Mouse (Mus musculus): ENCODE measurements around the gene Sesn3. TPM values are rescaled to one million over a fixed set of nuclear protein-coding genes. Genes with fewer than 3 reads are reported as not detected.
"Not testable (repeated sequence)": the region's sequence is repeated elsewhere in the genome, so short reads cannot be mapped to it uniquely, and the experiment has no call there.

The Sesn3 gene
- polyA plus RNA-seq, 1 experiment from 2014 or later, result 14.7 TPM

- Histone ChIP-seq H3K9ac (no peak overlapping the region), H3K4me1 (no peaks in the 10 kb centered on the region), H3K9me3 (no peaks in the 10 kb centered on the region), H3K4me2 (no peak overlapping the region), H3K27ac (no peak overlapping the region), H3K36me3 (no peaks in the 10 kb centered on the region), H3K27me3 (replicated peaks) (no peaks in the 10 kb centered on the region), H3K4me3 (replicated peaks) (no peak overlapping the region)
- WGBS, result 94% methylated on average over 3 of the region's 3 CpGs
- no peak for ATAC-seq (ENCODE audit: insufficient read depth, low FRiP score, low read depth)
Measured at GRCm38 (mm10) chr9:14336901-14337300, 62.0 kb downstream of the Sesn3 start.

- WGBS, result 58% methylated on average over 3 of the region's 3 CpGs
- no peaks in the 10 kb centered on the region for H3K36me3 ChIP-seq
- no peak for ATAC-seq (ENCODE audit: insufficient read depth, low FRiP score, low read depth)
- H3K4me2 ChIP-seq, result no peak overlapping the region
- no peak overlapping the region for H3K27ac ChIP-seq
- no peaks in the 10 kb centered on the region for H3K9me3 ChIP-seq
- no peaks in the 10 kb centered on the region for H3K27me3 ChIP-seq (replicated peaks)
- H3K9ac ChIP-seq, result no peak overlapping the region
- no peaks in the 10 kb centered on the region for H3K4me1 ChIP-seq
- H3K4me3 ChIP-seq (replicated peaks), result no peak overlapping the region
Measured at GRCm38 (mm10) chr9:14338701-14339100, 63.8 kb downstream of the Sesn3 start.

GRCm38 (mm10) chr9:14342041-14342668 is 67.3 kb downstream of the Sesn3 start:
- no peak overlapping the region for H3K9ac ChIP-seq
- ATAC-seq (ENCODE audit: insufficient read depth, low FRiP score, low read depth), result no peak
- WGBS, result 57% methylated on average over 4 of the region's 4 CpGs

GRCm38 (mm10) chr9:14345866-14346265 is 71.0 kb downstream of the Sesn3 start:
- not testable (repeated sequence) for H3K4me3 ChIP-seq (replicated peaks); H3K4me2 ChIP-seq; H3K27ac ChIP-seq; H3K36me3 ChIP-seq; H3K9me3 ChIP-seq; H3K9ac ChIP-seq; H3K27me3 ChIP-seq (replicated peaks); ATAC-seq (ENCODE audit: insufficient read depth, low FRiP score, low read depth); H3K4me1 ChIP-seq
- 88% methylated on average over 4 of the region's 4 CpGs for WGBS

More at GRCm38 (mm10) chr9:14342041-14342668, 67.3 kb downstream of the Sesn3 start:
- Histone ChIP-seq H3K27me3 (replicated peaks) (no peaks in the 10 kb centered on the region), H3K27ac (no peak overlapping the region), H3K4me1 (no peaks in the 10 kb centered on the region), H3K4me3 (replicated peaks) (no peak overlapping the region), H3K4me2 (no peak overlapping the region), H3K9me3 (no peaks in the 10 kb centered on the region), H3K36me3 (no peaks in the 10 kb centered on the region)

- WGBS, result 53% methylated on average over 4 of the region's 4 CpGs
Measured at GRCm38 (mm10) chr9:14348416-14348815, 73.5 kb downstream of the Sesn3 start.

GRCm38 (mm10) chr9:14349380-14349779 is 74.5 kb downstream of the Sesn3 start:
- Histone ChIP-seq H3K36me3 (no peaks in the 10 kb centered on the region), H3K27ac (no peak overlapping the region), H3K9me3 (no peaks in the 10 kb centered on the region), H3K4me1 (no peaks in the 10 kb centered on the region), H3K4me2 (no peak overlapping the region), H3K27me3 (replicated peaks) (no peaks in the 10 kb centered on the region), H3K9ac (no peak overlapping the region), H3K4me3 (replicated peaks) (no peak overlapping the region)
- 80% methylated on average over 5 of the region's 5 CpGs for WGBS
- ATAC-seq (ENCODE audit: insufficient read depth, low FRiP score, low read depth), result no peak

More at GRCm38 (mm10) chr9:14348416-14348815, 73.5 kb downstream of the Sesn3 start:
- Histone ChIP-seq H3K36me3 (no peaks in the 10 kb centered on the region), H3K9me3 (no peaks in the 10 kb centered on the region), H3K4me2 (no peak overlapping the region), H3K4me3 (replicated peaks) (no peak overlapping the region), H3K9ac (no peak overlapping the region), H3K27me3 (replicated peaks) (no peaks in the 10 kb centered on the region), H3K27ac (no peak overlapping the region), H3K4me1 (no peaks in the 10 kb centered on the region)
- no peak for ATAC-seq (ENCODE audit: insufficient read depth, low FRiP score, low read depth)

- Histone ChIP-seq H3K27ac (no peak overlapping the region), H3K4me1 (no peaks in the 10 kb centered on the region), H3K27me3 (replicated peaks) (no peaks in the 10 kb centered on the region), H3K9ac (no peak overlapping the region), H3K9me3 (no peaks in the 10 kb centered on the region), H3K4me2 (no peak overlapping the region), H3K36me3 (no peaks in the 10 kb centered on the region), H3K4me3 (replicated peaks) (no peak overlapping the region)
- WGBS, result 69% methylated on average over 2 of the region's 2 CpGs
- ATAC-seq (ENCODE audit: insufficient read depth, low FRiP score, low read depth), result no peak
Measured at GRCm38 (mm10) chr9:14350787-14351186, 75.9 kb downstream of the Sesn3 start.

GRCm38 (mm10) chr9:14352337-14352736 is 77.5 kb downstream of the Sesn3 start:
- WGBS, result 83% methylated on average over 1 of the region's 1 CpGs
- Histone ChIP-seq H3K4me3 (replicated peaks) (no peak overlapping the region), H3K36me3 (peaks cover 3% of the 10 kb centered on the region; the same call in 1 of the 2 replicates), H3K9me3 (no peaks in the 10 kb centered on the region), H3K9ac (no peak overlapping the region), H3K4me2 (no peak overlapping the region), H3K27me3 (replicated peaks) (no peaks in the 10 kb centered on the region), H3K27ac (no peak overlapping the region), H3K4me1 (no peaks in the 10 kb centered on the region)
- ATAC-seq (ENCODE audit: insufficient read depth, low FRiP score, low read depth), result no peak

- Histone ChIP-seq H3K27ac (no peak overlapping the region), H3K4me2 (no peak overlapping the region), H3K4me3 (replicated peaks) (no peak overlapping the region), H3K9me3 (no peaks in the 10 kb centered on the region), H3K9ac (no peak overlapping the region), H3K4me1 (no peaks in the 10 kb centered on the region), H3K36me3 (peaks cover 3% of the 10 kb centered on the region; the same call in 1 of the 2 replicates), H3K27me3 (replicated peaks) (no peaks in the 10 kb centered on the region)
- WGBS, result 78% methylated on average over 6 of the region's 6 CpGs
- ATAC-seq (ENCODE audit: insufficient read depth, low FRiP score, low read depth), result peak; percentile 77; the same call in 1 of the 2 replicates
Measured at GRCm38 (mm10) chr9:14354852-14355251, 80.0 kb downstream of the Sesn3 start.

- Histone ChIP-seq H3K36me3 (peaks cover 3% of the 10 kb centered on the region; the same call in 1 of the 2 replicates), H3K4me3 (replicated peaks) (no peak overlapping the region), H3K27me3 (replicated peaks) (no peaks in the 10 kb centered on the region), H3K9me3 (no peaks in the 10 kb centered on the region), H3K9ac (no peak overlapping the region), H3K4me1 (no peaks in the 10 kb centered on the region), H3K27ac (no peak overlapping the region), H3K4me2 (no peak overlapping the region)
- 87% methylated on average over 4 of the region's 4 CpGs for WGBS
- ATAC-seq (ENCODE audit: insufficient read depth, low FRiP score, low read depth), result no peak
Measured at GRCm38 (mm10) chr9:14357033-14357432, 82.2 kb downstream of the Sesn3 start.

- ATAC-seq (ENCODE audit: insufficient read depth, low FRiP score, low read depth), result no peak
Measured at GRCm38 (mm10) chr9:14362068-14362768, 87.4 kb downstream of the Sesn3 start.

GRCm38 (mm10) chr9:14363540-14363939 is 88.7 kb downstream of the Sesn3 start:
- 78% methylated on average over 6 of the region's 6 CpGs for WGBS
- Histone ChIP-seq H3K27ac (no peak overlapping the region), H3K27me3 (replicated peaks) (no peaks in the 10 kb centered on the region), H3K4me1 (peaks cover 6% of the 10 kb centered on the region; the same call in 1 of the 2 replicates), H3K9me3 (no peaks in the 10 kb centered on the region), H3K36me3 (no peaks in the 10 kb centered on the region), H3K4me2 (no peak overlapping the region), H3K4me3 (replicated peaks) (no peak overlapping the region), H3K9ac (no peak overlapping the region)
- ATAC-seq (ENCODE audit: insufficient read depth, low FRiP score, low read depth), result 0 out of 2 replicates have a peak, but pooled peaks have one; percentile 31

More at GRCm38 (mm10) chr9:14362068-14362768, 87.4 kb downstream of the Sesn3 start:
- Histone ChIP-seq H3K4me3 (replicated peaks) (no peak overlapping the region), H3K36me3 (peaks cover under 1% of the 10 kb centered on the region; the same call in 1 of the 2 replicates), H3K27ac (no peak overlapping the region), H3K9me3 (no peaks in the 10 kb centered on the region), H3K4me1 (peaks cover 6% of the 10 kb centered on the region; the same call in 1 of the 2 replicates), H3K27me3 (replicated peaks) (no peaks in the 10 kb centered on the region), H3K9ac (no peak overlapping the region), H3K4me2 (no peak overlapping the region)
- 83% methylated on average over 8 of the region's 8 CpGs for WGBS

All from stomach, embryonic 15.5 days (tissue).